Mouse (Mus musculus) forebrain, embryonic 10.5 days (tissue): Measurements from ENCODE around the gene Zfp52. TPM values are rescaled to one million over a fixed set of nuclear protein-coding genes. Genes with fewer than 3 reads are reported as not detected.

Experiments used
- DNase-seq: peaks from one replicate; pipeline ENCODE4 v3.0.0-alpha.2; 2017; ENCODE audit warnings: low spot score; ENCODE audit errors: extremely low spot score
- H3K27ac ChIP-seq: fragments of 300-500 bp; sonication (generic); 2 replicates; pipeline ENCODE4 v1.5.1; 2016; ENCODE audit warnings: mild to moderate bottlenecking
- H3K27me3 ChIP-seq: fragments of 300-500 bp; sonication (generic); 2 replicates; pipeline ENCODE4 v1.6.1; 2016; ENCODE audit warnings: mild to moderate bottlenecking; ENCODE audit not compliant: poor library complexity, severe bottlenecking
- H3K36me3 ChIP-seq: fragments of 300-500 bp; sonication (generic); replicated peaks from 2 replicates; pipeline ENCODE4 v1.6.1; 2016; ENCODE audit warnings: mild to moderate bottlenecking, moderate library complexity
- H3K4me1 ChIP-seq: fragments of 300-500 bp; sonication (generic); 2 replicates; pipeline ENCODE4 v1.6.1; 2016
- H3K4me3 ChIP-seq: fragments of 300-500 bp; sonication (generic); 2 replicates; pipeline ENCODE4 v1.5.1; 2016; ENCODE audit warnings: mild to moderate bottlenecking, moderate library complexity
- H3K9me3 ChIP-seq: fragments of 300-500 bp; sonication (generic); 2 replicates; pipeline ENCODE4 v1.6.1; 2016; ENCODE audit warnings: mild to moderate bottlenecking, moderate library complexity
- WGBS: fragments of 180-500 bp; shearing (Covaris S2); methylation state at CpG from one replicate; pipeline ENCODE4 v1.1.7; 2016; 5-methylcytosine and 5-hydroxymethylcytosine counted together
- polyA plus RNA-seq: library from polyadenylated mRNA; unstranded; fragments of >200 nt; fragmentation: Nextera tagmentation; extraction: Ambion mirVana; gene quantifications from 2 replicates; pipeline ENCODE4 v1.2.1, GENCODE M21; 2016

Zfp52 gene
- polyA plus RNA-seq, result 2.0 and 2.1 TPM in 2 replicates

- Histone ChIP-seq H3K9me3 (0 out of 2 replicates have a peak, but pooled peaks cover 3% of the 10 kb centered on the region), H3K36me3 (no peaks in the 10 kb centered on the region), H3K4me1 (peaks cover 34% of the 10 kb centered on the region), H3K27me3 (no peaks in the 10 kb centered on the region), H3K4me3 (peak within 1 kb of the TSS; percentile 59), H3K27ac (peak within 1 kb of the TSS; percentile 75)
- peak; percentile 39 for DNase-seq
- 4% methylated on average over 21 of the region's 21 CpGs for WGBS
Measured at GRCm38 (mm10) chr17:21535096-21536001, at the start of gene Zfp52. Gene Zfp52, plus strand, starts transcription at chr17:21535539.

- Histone ChIP-seq H3K36me3 (peaks cover 14% of the 10 kb centered on the region), H3K4me1 (peaks cover 17% of the 10 kb centered on the region), H3K9me3 (no peaks in the 10 kb centered on the region), H3K27ac (peak within 1 kb of the TSS; percentile 86), H3K4me3 (peak within 1 kb of the TSS; percentile 66), H3K27me3 (no peaks in the 10 kb centered on the region)
- DNase-seq, result peak; percentile 83
- 2% methylated on average over 34 of the region's 34 CpGs for WGBS
Measured at GRCm38 (mm10) chr17:21488760-21489499, 46.4 kb upstream of the Zfp52 start, which contains the start of gene Zfp53. Gene Zfp53, plus strand, starts transcription at chr17:21488998.

- Histone ChIP-seq H3K36me3 (peaks cover 21% of the 10 kb centered on the region), H3K27me3 (no peaks in the 10 kb centered on the region), H3K27ac (peak overlapping the region; percentile 86), H3K4me3 (peak overlapping the region; percentile 66), H3K9me3 (no peaks in the 10 kb centered on the region), H3K4me1 (peaks cover 17% of the 10 kb centered on the region)
- DNase-seq, result no peak
- WGBS, result 26% methylated on average over 8 of the region's 8 CpGs
Measured at GRCm38 (mm10) chr17:21489500-21490001, 45.8 kb upstream of the Zfp52 start.

GRCm38 (mm10) chr17:21501365-21501764 is 34.0 kb upstream of the Zfp52 start:
- DNase-seq, result no peak
- 67% methylated on average over 1 of the region's 1 CpGs for WGBS
- Histone ChIP-seq H3K36me3 (peaks cover 20% of the 10 kb centered on the region), H3K4me3 (no peak overlapping the region), H3K27ac (no peak overlapping the region), H3K4me1 (no peaks in the 10 kb centered on the region), H3K27me3 (no peaks in the 10 kb centered on the region), H3K9me3 (peaks cover 5% of the 10 kb centered on the region; the same call in 1 of the 2 replicates)

GRCm38 (mm10) chr17:21504524-21504923 is 30.8 kb upstream of the Zfp52 start:
- DNase-seq, result no peak
- H3K36me3 ChIP-seq, result peaks cover 29% of the 10 kb centered on the region
- no peaks in the 10 kb centered on the region for H3K27me3 ChIP-seq
- H3K4me3 ChIP-seq, result no peak overlapping the region
- H3K4me1 ChIP-seq, result no peaks in the 10 kb centered on the region
- no peaks in the 10 kb centered on the region for H3K9me3 ChIP-seq
- H3K27ac ChIP-seq, result no peak overlapping the region
- WGBS, result 96% methylated on average over 1 of the region's 1 CpGs

- Histone ChIP-seq H3K27me3 (no peaks in the 10 kb centered on the region), H3K36me3 (peaks cover 33% of the 10 kb centered on the region), H3K4me3 (no peak overlapping the region), H3K4me1 (no peaks in the 10 kb centered on the region), H3K9me3 (no peaks in the 10 kb centered on the region), H3K27ac (no peak overlapping the region)
- DNase-seq, result no peak
- WGBS, result over 99% methylated on average over 3 of the region's 3 CpGs
Measured at GRCm38 (mm10) chr17:21506258-21506657, 29.1 kb upstream of the Zfp52 start.

GRCm38 (mm10) chr17:21509756-21510155 is 25.6 kb upstream of the Zfp52 start:
- no peaks in the 10 kb centered on the region for H3K4me1 ChIP-seq
- H3K36me3 ChIP-seq, result peaks cover 34% of the 10 kb centered on the region
- no peak overlapping the region for H3K27ac ChIP-seq
- H3K9me3 ChIP-seq, result no peaks in the 10 kb centered on the region
- no peak overlapping the region for H3K4me3 ChIP-seq
- no peaks in the 10 kb centered on the region for H3K27me3 ChIP-seq
- DNase-seq, result no peak

- H3K9me3 ChIP-seq, result no peaks in the 10 kb centered on the region
- H3K36me3 ChIP-seq, result peaks cover 7% of the 10 kb centered on the region
- 4% methylated on average over 8 of the region's 8 CpGs for WGBS
- peak overlapping the region; percentile 91; the same call in 1 of the 2 replicates for H3K27ac ChIP-seq
- no peaks in the 10 kb centered on the region for H3K27me3 ChIP-seq
- peak; percentile 50 for DNase-seq
- H3K4me1 ChIP-seq, result peaks cover 18% of the 10 kb centered on the region
- H3K4me3 ChIP-seq, result peak overlapping the region; percentile 60
Measured at GRCm38 (mm10) chr17:21515403-21516105, 19.8 kb upstream of the Zfp52 start.

GRCm38 (mm10) chr17:21516201-21517129 is 18.9 kb upstream of the Zfp52 start:
- H3K27ac ChIP-seq, result peak overlapping the region; percentile 91
- peaks cover 3% of the 10 kb centered on the region; the same call in 1 of the 2 replicates for H3K36me3 ChIP-seq
- H3K4me3 ChIP-seq, result peak overlapping the region; percentile 60
- WGBS, result under 1% methylated on average over 37 of the region's 37 CpGs
- H3K9me3 ChIP-seq, result no peaks in the 10 kb centered on the region
- peak; percentile 75 for DNase-seq
- H3K4me1 ChIP-seq, result peaks cover 18% of the 10 kb centered on the region
- H3K27me3 ChIP-seq, result no peaks in the 10 kb centered on the region

GRCm38 (mm10) chr17:21517130-21517671 is 18.1 kb upstream of the Zfp52 start:
- H3K4me1 ChIP-seq, result peaks cover 18% of the 10 kb centered on the region
- no peaks in the 10 kb centered on the region for H3K9me3 ChIP-seq
- no peak for DNase-seq
- peak overlapping the region; percentile 91 for H3K27ac ChIP-seq
- no peaks in the 10 kb centered on the region for H3K27me3 ChIP-seq
- peak overlapping the region; percentile 60 for H3K4me3 ChIP-seq
- H3K36me3 ChIP-seq, result no peaks in the 10 kb centered on the region
- 46% methylated on average over 4 of the region's 4 CpGs for WGBS

- Histone ChIP-seq H3K36me3 (no peaks in the 10 kb centered on the region), H3K4me3 (no peak overlapping the region), H3K9me3 (no peaks in the 10 kb centered on the region), H3K4me1 (peaks cover 3% of the 10 kb centered on the region; the same call in 1 of the 2 replicates), H3K27ac (no peak overlapping the region), H3K27me3 (no peaks in the 10 kb centered on the region)
- no peak for DNase-seq
Measured at GRCm38 (mm10) chr17:21526270-21526669, 9.1 kb upstream of the Zfp52 start.
